Mouse (Mus musculus) WW6 (cell line): Measurements from ENCODE around the gene Esrp2.

ENCODE experiments used
- DNase-seq: peaks from one replicate; pipeline ENCODE4 v3.0.0-alpha.2; 2013; ENCODE audit warnings: low read depth, low spot score

Esrp2 gene

DNA sequence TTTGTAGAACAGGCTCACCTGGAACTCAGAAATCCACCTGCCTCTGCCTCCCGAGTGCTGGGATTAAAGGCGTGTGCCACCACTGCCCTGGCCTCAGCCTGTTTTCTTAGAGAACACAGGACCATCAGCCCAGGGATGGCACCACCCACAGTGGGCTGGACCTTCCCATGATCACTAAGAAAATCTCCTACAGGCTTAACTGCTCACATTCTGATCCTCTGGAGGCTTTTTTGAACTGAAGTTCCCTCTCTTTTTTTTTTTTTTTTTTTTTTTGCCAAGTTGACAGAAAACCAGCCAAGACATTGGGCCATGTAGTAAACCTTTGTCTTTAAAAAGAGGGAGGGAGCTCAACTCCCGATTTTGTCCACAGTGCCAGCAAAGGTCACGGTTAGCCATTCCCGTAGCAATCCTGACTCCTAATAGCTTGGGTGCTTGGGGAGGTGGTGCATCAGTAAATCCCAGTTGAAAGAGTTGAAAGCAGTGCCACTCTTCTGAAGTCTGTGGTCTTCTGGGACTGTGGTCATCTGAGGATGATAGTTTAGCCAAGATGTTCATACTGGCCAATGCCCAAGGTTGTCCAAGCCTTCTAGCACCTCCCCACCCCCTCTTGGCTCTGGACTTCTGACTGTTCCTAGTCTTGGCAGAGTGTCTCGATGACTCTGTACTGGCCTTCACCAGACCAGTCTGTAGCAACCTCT lies 11.2 kb upstream of the Esrp2 start:
- DNase-seq = no peak

DNA sequence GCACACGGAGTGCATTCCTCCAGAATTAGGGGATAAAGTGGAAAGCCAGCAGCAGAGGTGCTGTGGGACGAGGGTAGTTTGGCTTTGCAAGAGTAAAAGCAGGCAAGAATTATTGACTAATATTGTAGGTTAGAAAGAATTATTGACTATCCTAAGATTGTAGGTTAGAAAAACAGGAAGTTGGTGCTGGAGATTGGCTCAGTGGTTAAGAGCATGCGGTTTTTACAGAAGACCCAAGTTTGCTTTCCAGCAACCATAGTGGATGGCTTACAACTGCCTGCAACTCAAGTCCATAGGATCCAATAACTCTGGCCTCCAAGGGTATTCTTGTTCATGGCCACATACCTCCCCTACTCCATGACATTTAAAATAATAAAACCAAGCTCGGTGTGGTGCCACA lies 9.2 kb upstream of the Esrp2 start:
- DNase-seq = no peak

DNA sequence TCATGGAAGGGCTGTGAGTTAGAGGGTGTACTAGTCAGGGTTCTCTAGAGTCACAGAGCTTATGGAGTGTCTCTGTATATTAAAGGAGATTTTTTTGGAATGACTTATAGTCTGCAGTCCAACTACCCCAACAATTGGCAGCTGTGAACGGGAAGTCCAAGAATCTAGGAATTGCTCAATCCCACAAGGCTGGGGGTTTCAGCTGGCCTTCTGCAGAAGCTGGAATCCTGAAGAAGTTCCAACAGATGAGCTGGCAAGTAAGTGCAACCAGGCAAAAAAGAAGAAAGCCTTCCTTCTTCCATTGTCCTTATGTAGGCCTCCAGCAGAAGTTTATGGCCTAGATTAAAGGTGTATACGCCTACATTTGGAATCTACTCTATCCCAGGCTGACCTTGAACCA lies 8.6 kb upstream of the Esrp2 start:
- no peak for DNase-seq

DNA sequence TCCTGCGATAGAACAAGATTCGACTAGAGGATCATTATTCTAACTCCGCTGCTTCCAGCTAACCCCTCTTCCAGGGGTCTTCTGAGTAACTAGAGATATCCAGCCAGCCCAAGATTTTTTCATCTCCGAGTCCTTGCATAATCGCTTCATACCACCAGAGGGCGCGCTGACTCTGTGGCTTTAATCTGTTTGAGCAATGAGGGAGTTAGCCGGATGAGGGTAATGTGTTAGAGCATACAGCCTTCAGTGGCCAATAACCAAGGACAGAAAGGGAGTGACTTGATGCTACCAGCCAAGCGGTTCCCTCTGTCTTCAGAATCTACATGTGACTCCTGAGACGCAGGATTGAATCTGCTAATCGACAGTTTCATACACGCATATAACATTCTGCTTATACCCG lies 4.0 kb upstream of the Esrp2 start:
- DNase-seq = no peak

DNA sequence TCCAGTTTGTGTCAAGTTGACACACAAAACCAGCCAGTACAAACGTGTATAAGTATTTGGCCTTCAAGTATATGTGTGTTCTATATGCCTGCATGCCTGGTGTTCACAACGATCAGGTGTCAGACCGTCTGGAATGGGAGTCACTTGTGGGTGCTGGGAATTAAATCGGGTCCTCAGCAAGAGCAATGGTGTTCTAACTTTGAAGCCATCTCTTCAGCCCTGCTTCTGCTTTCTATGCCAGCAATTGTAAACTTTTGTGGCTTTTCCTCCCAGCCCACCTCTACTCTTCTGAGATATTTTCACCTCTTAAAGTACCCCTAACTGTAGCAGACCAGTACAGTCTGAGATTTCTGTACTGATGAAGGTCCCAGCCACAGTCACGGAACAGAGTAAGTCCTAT lies 3.4 kb upstream of the Esrp2 start:
- no peak for DNase-seq

DNA sequence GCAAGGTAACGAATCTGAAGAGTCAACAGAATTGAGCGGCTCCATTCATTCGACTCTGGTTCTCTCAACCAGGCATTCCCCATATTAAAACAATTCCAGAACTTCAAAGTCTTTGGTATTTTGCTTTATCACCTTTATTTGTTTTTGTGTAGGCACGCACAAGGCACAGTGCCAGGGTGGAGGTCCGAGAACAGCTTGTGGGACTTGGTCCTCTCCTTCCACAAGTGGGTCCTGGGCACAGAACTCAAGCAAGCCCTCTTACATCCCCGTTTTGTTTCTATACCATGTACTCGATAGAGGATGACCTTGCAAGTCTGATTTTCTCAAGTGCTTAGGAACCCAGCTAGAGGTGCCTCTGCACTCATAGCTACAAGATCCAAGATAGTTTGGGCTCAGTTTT lies 1.8 kb upstream of the Esrp2 start:
- DNase-seq = no peak

DNA sequence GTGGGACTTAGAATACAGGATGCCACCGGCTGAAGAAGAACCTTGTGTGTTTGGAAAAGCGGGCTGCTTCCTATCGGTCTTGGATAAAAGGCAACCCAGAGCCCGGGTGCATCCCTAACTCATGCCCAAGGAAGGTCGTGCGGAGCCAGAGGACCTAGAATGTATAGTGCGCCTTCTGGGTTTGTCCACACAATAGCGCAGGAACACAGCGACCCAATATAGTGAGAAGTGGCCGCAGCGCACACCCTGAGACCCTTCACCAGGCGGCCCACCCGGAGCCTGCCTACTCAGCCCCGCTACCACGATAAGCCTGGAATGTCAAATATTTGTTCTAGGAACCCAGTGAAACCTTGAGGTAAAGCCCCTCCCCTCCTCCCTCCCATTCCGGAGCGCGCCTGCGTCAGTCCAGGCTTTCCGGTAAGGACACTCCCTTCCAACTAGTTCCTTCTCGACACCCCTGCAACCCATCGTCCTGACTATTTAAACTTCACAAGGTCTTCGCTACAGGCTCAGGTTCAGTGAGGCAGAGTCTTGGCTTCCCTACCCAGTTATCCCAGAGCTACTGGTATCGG lies 1.2 kb upstream of the Esrp2 start:
- DNase-seq = no peak

DNA sequence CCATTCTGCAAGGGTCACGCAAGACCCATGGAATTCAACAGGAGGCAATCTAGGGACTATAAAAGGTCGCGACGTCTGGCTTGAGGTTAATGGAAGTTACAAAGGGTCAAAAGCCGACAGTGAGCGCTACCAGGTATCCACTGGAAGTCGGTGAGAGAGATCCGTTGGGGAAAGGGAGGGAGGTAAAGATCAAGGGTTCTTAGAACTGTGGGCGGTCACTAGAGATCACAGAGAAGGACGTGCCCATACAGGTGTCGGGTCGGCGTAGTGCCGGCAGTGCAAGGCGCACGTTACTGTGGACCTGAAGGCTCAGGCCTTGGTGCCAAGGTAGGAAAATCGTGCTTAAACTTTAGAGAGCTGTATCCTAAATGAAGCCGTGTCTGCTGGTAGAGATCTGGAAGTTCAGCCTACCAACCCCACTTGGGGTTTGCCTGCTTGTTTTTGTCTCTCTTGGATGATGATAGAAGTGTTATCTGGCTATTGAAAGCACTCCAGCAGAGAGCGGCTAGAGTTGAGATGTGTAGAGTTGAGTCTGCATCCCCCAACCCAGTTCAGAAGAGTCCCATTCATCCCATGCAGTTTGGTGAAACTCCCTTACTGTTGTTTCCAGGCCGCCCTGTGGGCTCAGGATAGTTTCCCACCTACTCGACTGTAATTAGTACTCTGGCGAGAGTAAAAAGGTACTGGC lies 588 bp upstream of the Esrp2 start:
- no peak for DNase-seq

DNA sequence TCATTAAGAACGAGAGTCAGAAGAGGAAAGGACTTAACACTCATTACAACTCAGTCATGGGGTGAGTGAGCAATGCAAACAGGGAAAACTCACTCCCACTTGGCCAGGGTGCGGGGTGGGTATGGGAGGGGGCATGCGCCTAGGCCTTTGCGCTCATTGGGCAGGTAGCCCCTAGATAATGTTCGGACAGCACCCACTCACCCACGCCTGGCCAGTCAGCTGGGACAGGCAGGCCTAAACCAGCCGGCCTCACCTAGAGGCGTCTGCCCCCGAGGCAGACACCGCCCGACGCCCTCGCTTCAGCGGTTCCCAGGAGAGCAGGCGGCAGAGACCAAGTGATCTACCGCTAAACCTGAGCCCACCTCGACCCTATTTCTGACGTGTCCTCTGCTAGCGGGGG lies 1.1 kb downstream of the Esrp2 start:
- no peak for DNase-seq

DNA sequence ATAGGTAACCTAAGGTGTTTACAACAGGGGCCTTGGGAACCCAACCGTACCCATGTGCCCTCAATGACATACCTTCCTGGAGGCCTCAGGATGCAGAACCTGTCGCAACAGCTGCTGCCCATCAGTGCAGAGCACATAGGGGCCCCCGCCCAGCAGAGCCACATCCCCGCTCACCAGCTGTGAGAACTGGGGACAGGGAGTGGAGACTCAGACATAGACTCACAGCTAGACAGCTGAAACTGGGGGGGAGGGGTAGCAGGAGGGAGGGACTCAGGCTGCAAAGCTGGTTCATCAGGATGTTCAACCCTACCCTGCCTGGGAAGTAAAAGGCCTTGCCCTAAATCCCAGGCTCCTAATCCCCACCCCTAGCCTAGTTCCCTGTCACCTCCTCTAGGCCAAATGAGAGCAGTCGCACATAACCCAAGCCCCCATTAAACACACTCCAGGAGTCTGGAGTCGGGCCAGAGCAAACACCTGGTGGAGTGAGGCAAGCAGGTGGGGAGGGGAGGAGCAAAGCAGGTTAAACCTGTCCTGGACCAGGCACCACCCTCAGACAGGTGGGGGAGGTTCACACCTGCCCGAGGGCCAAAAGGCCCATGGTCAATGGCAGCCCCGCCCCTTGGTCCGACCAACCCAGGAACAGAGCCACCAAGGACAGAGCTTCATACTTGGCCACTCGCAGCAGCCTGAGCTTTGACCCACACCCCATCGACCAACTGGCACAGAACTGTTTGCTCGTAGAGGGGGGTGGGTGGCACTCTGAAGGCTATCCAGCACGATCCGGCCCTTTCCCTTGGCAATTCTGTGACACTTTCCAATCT lies 1.8 kb downstream of the Esrp2 start:
- DNase-seq = no peak

DNA sequence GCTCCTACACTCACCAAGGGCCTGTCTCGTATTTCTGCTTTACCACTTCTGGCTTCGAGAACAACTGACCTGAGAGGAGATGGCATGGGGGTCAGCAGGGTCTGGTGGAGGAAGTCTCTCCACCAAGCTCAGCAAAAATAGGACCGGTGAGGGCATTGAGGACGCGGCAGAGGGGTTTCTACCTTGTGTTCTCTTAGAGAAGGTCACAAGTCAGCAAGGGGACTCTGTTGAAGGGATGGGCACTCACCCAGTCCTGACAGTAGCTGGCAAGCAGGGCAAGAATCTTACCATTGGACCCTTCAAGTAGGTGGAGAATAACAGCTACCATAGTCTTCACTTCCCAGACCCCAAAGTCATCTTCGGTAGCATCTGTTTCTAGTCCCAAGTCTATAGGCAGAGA lies 2.8 kb downstream of the Esrp2 start:
- no peak for DNase-seq

DNA sequence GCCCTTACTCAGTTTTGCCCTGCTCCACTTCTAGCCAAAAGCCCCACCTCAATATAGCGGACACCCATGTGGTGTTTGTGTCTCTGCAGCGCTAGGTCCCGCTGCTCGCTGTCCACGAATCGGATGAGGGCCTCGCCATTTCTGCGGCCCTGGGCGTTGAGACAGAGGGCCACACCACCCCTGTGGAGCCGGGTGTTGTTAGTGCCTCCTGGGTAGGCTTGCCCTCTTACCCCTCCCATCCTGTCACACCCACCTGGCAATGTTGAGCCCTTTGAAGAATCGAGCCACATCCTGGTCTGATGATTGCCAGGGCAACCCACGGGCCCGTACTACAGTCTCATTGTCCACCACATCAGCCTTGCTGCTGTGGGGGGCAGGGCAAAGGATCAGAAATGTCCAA lies 3.2 kb downstream of the Esrp2 start:
- DNase-seq = no peak

DNA sequence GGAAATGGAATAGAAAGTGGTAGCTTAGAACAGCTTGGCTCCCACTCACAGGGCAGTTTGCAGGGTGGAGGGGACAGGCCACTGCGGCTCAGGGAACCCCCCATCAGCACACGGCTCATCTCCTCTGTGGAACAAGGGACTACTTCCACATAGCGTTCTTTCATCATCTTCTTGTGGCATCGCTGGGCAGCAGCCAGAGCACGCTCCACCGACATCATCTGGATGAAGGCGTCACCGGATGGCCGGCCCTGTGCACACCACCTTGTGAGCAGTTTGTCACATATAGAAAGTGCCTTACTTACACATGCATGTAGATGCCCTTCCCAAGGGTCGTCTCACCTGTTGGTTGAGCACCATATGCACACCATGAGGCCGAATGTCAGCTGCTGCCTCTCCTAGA lies 4.4 kb downstream of the Esrp2 start:
- DNase-seq = no peak

DNA sequence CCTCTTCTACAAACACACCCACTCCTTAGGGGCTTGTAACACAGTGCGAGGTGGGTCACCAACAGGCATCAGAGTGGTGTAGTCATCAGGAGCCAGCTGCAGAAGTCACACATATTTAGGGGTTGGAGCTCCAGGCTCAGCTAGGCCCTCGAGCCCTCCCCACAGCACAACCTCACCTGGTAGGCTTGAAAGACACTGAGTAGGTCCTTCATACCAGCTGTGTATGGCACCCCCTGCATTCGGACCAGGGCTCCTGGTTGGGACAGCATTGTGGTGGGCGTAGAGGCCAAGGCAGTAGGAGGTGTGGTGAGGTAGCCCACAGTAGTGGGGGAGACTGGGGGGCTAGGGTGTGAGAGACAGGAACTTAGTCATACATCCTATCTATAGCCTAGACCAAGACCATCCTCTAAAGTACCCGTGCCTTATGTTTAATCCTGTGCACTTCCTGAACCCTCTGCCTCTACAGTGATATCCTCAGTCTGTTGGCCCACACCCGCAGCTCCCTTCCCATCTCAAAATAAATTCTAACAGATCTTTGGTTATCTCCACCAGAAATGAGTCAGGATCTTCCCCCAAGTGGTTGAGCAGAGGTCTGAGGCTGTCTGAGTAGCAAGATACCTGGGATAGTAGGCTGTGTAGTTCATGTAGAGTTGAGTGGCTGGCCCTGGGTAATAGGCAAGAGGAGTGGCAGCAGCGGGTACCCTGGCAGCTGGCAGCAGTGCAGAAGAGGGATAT lies 5.1 kb downstream of the Esrp2 start:
- no peak for DNase-seq

DNA sequence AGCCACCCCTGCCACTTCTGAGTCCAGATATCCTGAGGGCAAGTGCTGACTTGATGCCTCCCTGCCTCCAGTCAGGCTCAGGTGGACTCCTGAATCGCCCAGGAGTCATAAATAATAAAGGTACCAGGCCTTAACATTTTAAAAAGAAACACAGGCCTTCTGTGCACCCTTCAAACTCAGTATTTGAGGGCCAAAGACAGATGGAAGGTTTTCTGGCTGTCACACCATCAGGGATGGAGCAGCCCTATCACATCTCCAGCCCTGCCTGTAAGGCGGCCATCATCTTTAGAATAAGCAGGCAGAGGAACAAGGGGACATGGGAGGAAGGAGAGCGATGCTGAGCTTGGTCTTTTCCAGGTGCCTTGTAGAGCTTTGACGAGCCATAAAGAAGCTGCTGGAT lies 5.8 kb downstream of the Esrp2 start:
- no peak for DNase-seq

DNA sequence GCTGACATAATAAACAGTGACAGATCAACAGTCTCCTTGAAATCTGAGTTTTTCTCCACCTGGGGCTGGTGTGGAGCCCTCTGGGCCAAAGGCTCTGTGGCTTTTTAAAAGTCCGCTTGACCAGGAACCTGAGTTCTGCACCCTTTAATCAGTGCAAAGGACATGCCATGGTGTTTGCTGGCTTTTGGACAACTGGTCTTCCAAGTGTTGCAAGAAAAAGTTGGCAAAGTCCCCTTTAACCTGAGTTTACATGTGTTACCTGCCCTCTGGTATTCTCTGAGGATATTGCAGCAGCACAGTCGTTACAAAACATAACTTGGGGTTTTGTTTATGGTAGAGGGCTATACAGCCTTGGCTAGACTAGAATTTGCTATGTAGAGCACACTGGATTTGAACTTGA lies 6.3 kb downstream of the Esrp2 start:
- no peak for DNase-seq

DNA sequence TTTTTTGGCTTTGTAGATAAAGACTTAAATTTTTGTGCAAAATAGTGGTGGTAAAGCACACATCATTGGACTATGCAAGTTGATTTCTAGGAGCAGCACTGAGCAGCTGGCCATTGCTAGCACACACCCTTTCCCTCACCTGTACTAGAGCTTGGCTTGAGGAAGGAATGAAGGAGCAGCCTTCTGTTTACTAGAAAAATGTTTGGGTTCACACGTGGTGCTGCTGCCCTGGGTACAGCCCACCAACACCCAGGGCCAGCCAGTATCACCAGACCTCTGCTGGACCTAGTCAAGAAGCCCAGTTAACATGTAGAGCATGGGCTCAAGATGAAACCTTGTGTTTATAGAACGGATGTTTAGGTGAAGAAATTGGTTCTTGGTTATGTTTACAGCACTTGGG lies 6.8 kb downstream of the Esrp2 start:
- DNase-seq = no peak

DNA sequence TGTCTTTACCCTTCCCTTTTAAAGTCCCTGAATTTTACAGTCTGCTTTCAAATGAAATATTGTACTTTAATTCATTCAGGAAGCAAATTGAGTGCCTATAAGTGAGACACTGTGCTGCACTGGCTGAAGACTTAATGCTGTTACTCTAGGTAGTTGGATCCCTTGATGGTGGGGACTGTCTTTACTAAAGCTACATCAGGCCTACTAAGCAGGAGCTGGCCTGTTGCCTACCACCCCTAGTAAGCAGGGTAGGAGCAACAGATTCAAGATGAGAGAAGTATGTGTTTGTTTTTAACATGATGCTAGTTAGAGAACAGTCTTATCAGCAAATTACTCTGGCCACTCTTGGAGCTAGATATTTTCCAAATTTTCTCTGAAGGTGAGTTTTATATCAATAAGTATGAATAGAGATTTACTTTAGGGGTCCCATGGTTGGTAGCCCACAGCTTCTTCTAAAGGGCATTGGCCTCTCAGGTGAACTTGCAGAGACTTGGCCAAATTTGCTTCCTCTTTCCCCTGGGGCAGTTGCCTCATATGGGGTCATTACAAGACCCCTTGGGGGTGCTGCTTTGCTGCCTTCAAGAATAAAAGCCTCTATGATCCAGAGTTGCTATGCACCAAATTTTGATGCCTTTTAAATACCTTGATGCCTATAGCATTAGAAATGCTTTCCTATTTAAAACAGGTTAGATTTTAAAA lies 7.4 kb downstream of the Esrp2 start:
- DNase-seq = no peak

DNA sequence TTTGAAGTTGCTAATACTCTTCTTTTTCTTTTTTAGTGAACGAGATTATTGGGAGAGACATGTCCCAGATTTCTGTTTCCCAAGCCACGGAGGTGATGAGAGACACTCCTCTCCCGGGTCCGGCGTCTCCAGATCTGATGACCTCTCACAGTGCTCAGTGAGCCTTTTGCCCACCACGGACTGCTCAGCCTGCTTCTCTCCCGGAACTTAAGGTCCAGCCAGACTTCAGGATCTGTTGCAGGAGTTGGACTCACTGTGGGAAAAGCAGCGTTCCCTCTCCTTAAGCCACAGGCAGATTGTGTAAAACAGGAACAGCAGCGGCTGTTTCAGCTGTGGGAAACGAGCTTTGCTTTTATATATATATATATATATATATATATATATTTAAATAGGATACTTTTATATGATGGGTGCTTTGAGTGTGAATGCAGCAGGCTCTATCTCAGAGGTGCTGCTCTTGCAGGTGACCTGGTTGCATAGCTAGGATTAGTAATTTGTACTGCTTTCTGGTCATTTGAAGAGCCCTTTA lies 8.8 kb downstream of the Esrp2 start:
- no peak for DNase-seq

DNA sequence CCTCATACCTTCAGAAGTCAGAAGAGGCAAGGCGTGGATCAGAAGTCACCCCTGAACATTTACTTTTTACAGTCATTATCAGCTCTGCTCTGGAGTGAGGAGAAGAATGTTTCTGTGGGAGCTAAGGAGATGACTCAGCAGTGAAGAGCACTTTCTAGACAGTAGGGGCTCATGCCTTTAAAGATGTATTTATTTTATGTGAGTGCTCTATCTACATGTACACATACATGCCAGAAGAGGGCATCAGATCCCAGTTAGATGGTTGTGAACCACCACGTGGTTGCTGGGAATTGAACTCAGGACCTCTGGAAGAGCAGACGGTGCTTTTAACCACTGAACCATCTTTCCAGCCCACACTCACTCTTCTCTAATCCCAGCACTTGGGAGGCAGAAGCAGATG lies 9.7 kb downstream of the Esrp2 start:
- DNase-seq = no peak

DNA sequence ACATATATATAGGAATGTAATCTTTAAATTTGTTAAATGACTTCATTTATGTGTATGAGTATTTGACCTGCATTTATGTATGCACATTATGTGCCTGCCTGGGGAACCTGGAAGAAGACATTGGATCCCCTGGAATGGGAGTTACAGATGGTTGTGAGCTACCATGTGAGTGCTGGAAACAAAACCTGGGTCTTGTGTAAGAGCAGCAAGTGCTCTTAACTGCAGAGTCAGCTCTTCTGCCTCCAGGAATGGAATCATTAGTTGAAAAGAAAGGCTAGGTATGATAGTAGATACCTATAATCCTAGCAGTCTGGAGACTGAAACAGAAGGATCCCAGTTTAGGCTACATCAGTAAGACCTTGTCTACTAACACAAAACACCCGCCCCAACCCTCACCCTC lies 10.7 kb downstream of the Esrp2 start:
- no peak for DNase-seq
